Comparison of ENCODE assay signal across 27 mouse cellular contexts in genomic region chr14:22587958-22588296, GRCm38 (mm10).
DNase-seq lines count a peak whose midpoint lies in the region; ATAC-seq and TF ChIP-seq lines count a peak whose summit lies in the region.
"Had no signal": no experiment of that assay in that cellular context is flagged by ENCODE, and none has a peak within 500 bp of the region (broad histone marks: within the 10 kb centered on the region; RNA-seq: fewer than 3 reads in every experiment).

No protein-coding gene starts in this region.

- 61% methylated on average over 4 of the region's 4 CpGs for WGBS in liver, postnatal 0 days (ENCODE audit: insufficient replicate concordance)
- WGBS in liver, embryonic 12.5 days (ENCODE audit: insufficient replicate concordance), result 79% methylated on average over 4 of the region's 4 CpGs
- WGBS in heart, embryonic 10.5 days, result 89% methylated on average over 4 of the region's 4 CpGs

- H3K4me2 ChIP-seq in liver, postnatal 0 days (ENCODE audit: low read depth, low read length), result no peak overlapping the region
- H3K4me2 ChIP-seq in liver, embryonic 12.5 days, result no peak overlapping the region
- H3K4me2 ChIP-seq: embryonic facial prominence, embryonic 15.5 days; hindbrain, embryonic 12.5 days had no signal

- no peaks in the 10 kb centered on the region for H3K36me3 ChIP-seq in liver, postnatal 0 days (replicated peaks; ENCODE audit: insufficient read depth, low read length)
- no peaks in the 10 kb centered on the region for H3K36me3 ChIP-seq in liver, embryonic 12.5 days
- H3K36me3 ChIP-seq in MEL (ENCODE audit: control insufficient read depth in 1 of 2, insufficient read depth in 2 of 2, low read length in 2 of 2), result peaks cover 0 to 3% of the 10 kb centered on the region in 2 experiments
- no peaks in the 10 kb centered on the region for H3K36me3 ChIP-seq in heart, embryonic 10.5 days
- H3K36me3 ChIP-seq: embryonic facial prominence, embryonic 15.5 days; G1E; hindbrain, embryonic 12.5 days had no signal

- H3K4me3 ChIP-seq in liver, postnatal 0 days (ENCODE audit: low read depth, low read length), result no peak overlapping the region
- H3K4me3 ChIP-seq in liver, embryonic 12.5 days, result no peak overlapping the region
- H3K4me3 ChIP-seq in MEL (ENCODE audit: control insufficient read depth in 1 of 2, insufficient read depth in 1 of 2, low read depth in 2 of 2, low read length in 2 of 2), result no peak overlapping the region
- no peak overlapping the region for H3K4me3 ChIP-seq in bone marrow macrophage, adult 2 months (ENCODE audit: insufficient read depth, low read length)
- no peak overlapping the region for H3K4me3 ChIP-seq in heart, embryonic 10.5 days
- H3K4me3 ChIP-seq: embryonic facial prominence, embryonic 15.5 days; gastrocnemius, adult 2 months; hindbrain, embryonic 12.5 days had no signal

- no peaks in the 10 kb centered on the region for H3K27me3 ChIP-seq in liver, postnatal 0 days (ENCODE audit: insufficient read depth, low read length)
- no peaks in the 10 kb centered on the region; the same call in 1 of the 2 replicates for H3K27me3 ChIP-seq in liver, embryonic 12.5 days (replicated peaks)
- H3K27me3 ChIP-seq in MEL (ENCODE audit: control insufficient read depth in 1 of 2, insufficient read depth in 2 of 2, low read length in 2 of 2), result no peaks in the 10 kb centered on the region
- peaks cover 5% of the 10 kb centered on the region; the same call in 1 of the 2 replicates for H3K27me3 ChIP-seq in heart, embryonic 10.5 days (ENCODE audit: insufficient read depth, poor library complexity, severe bottlenecking)
- H3K27me3 ChIP-seq: embryonic facial prominence, embryonic 15.5 days had no signal

- no peak for DNase-seq in liver, postnatal 0 days
- DNase-seq in MEL (ENCODE audit: low read depth, low spot score), result peak; percentile 6
- DNase-seq in gonadal fat pad, adult 2 months (ENCODE audit: low read depth), result peak; percentile 78
- DNase-seq in heart, embryonic 10.5 days (ENCODE audit: low spot score), result no peak
- no peak for DNase-seq in thymus, postnatal 25 days
- DNase-seq: adrenal gland, postnatal 25 days; B cell, adult 2 months; cerebellum, adult 11 months; cerebellum, adult 8-10 months; cerebellum, postnatal 14 days; embryo, embryonic 11 days; forebrain, postnatal 0 days; gastrocnemius, adult 2 months; gastrocnemius, postnatal 25 days; heart, adult 11 months; heart, postnatal 10 days; heart, postnatal 4 days had no signal

- no peak for TF ChIP-seq RAD21 in MEL (IDR thresholded peaks at IDR 0.05; ENCODE audit: low read depth, low read length)

- H3K27ac ChIP-seq in liver, postnatal 0 days (ENCODE audit: low read depth), result no peak overlapping the region
- no peak overlapping the region for H3K27ac ChIP-seq in liver, embryonic 12.5 days
- no peak overlapping the region for H3K27ac ChIP-seq in MEL (ENCODE audit: control insufficient read depth, low read depth, low read length)
- peak overlapping the region; percentile 14 for H3K27ac ChIP-seq in bone marrow macrophage, adult 2 months (ENCODE audit: insufficient read depth, low read depth, low read length)
- H3K27ac ChIP-seq in heart, embryonic 10.5 days, result no peak overlapping the region
- H3K27ac ChIP-seq: embryonic facial prominence, embryonic 15.5 days; gastrocnemius, adult 2 months; hindbrain, embryonic 12.5 days had no signal

- H3K9ac ChIP-seq in liver, postnatal 0 days (replicated peaks), result no peak overlapping the region
- no peak overlapping the region for H3K9ac ChIP-seq in liver, embryonic 12.5 days
- no peak overlapping the region for H3K9ac ChIP-seq in MEL (ENCODE audit: control insufficient read depth, low read depth, low read length, poor library complexity, severe bottlenecking)
- H3K9ac ChIP-seq: embryonic facial prominence, embryonic 15.5 days; forebrain, postnatal 0 days; hindbrain, embryonic 12.5 days had no signal

- no peak for TF ChIP-seq CTCF in liver, postnatal 0 days (IDR thresholded peaks at IDR 0.05; ENCODE audit: low read depth)
- no peak for TF ChIP-seq CTCF in MEL (IDR thresholded peaks at IDR 0.05 in 2 of 3, conservative IDR thresholded peaks at IDR 0.05 in 1 of 3; ENCODE audit: control insufficient read depth in 1 of 3, insufficient read depth in 1 of 3, low read depth in 2 of 3, low read length in 3 of 3, poor library complexity in 1 of 3, severe bottlenecking in 1 of 3)
- TF ChIP-seq CTCF in bone marrow macrophage, adult 2 months (IDR thresholded peaks at IDR 0.05; ENCODE audit: low read depth, low read length), result no peak

- H3K9me3 ChIP-seq in liver, postnatal 0 days (ENCODE audit: low read length), result no peaks in the 10 kb centered on the region
- no peaks in the 10 kb centered on the region for H3K9me3 ChIP-seq in liver, embryonic 12.5 days (replicated peaks)
- H3K9me3 ChIP-seq in MEL (replicated peaks; ENCODE audit: insufficient read depth, low read length), result no peaks in the 10 kb centered on the region
- H3K9me3 ChIP-seq in heart, embryonic 10.5 days, result no peaks in the 10 kb centered on the region
- H3K9me3 ChIP-seq: embryonic facial prominence, embryonic 15.5 days; hindbrain, embryonic 12.5 days had no signal

- H3K79me2 ChIP-seq in MEL (ENCODE audit: control insufficient read depth, insufficient read depth, low read length, poor library complexity), result no peaks in the 10 kb centered on the region

- no peak for TF ChIP-seq EP300 in liver, postnatal 0 days (IDR thresholded peaks at IDR 0.05; ENCODE audit: low read depth)
- TF ChIP-seq EP300 in MEL (IDR thresholded peaks at IDR 0.05; ENCODE audit: low read depth in 1 of 2, low read length in 2 of 2), result no peak

- TF ChIP-seq POLR2A in MEL (IDR thresholded peaks at IDR 0.05; ENCODE audit: control insufficient read depth in 1 of 2, insufficient read depth in 1 of 2, low read depth in 1 of 2, low read length in 2 of 2, poor library complexity in 1 of 2), result no peak
- no peak for TF ChIP-seq POLR2A in bone marrow macrophage, adult 2 months (IDR thresholded peaks at IDR 0.05; ENCODE audit: borderline replicate concordance, low read depth, low read length)

- 0 out of 2 replicates have a peak, but pooled peaks cover 10% of the 10 kb centered on the region for H3K4me1 ChIP-seq in liver, postnatal 0 days (ENCODE audit: insufficient read depth)
- peaks cover 4% of the 10 kb centered on the region; the same call in 1 of the 2 replicates for H3K4me1 ChIP-seq in liver, embryonic 12.5 days
- H3K4me1 ChIP-seq in MEL (ENCODE audit: control insufficient read depth in 1 of 2, insufficient read depth in 2 of 2, low read length in 2 of 2), result peaks cover 0 to 3% of the 10 kb centered on the region in 2 experiments; a peak in 1 of 4 replicates
- peaks cover 19% of the 10 kb centered on the region for H3K4me1 ChIP-seq in bone marrow macrophage, adult 2 months (ENCODE audit: control insufficient read depth, insufficient read depth, low read length)
- peaks cover 37% of the 10 kb centered on the region for H3K4me1 ChIP-seq in heart, embryonic 10.5 days
- H3K4me1 ChIP-seq: embryonic facial prominence, embryonic 15.5 days had no signal

- ATAC-seq in liver, postnatal 0 days, result 0 out of 2 replicates have a peak, but pooled peaks have one; percentile 14
- no peak for ATAC-seq in liver, embryonic 12.5 days
- ATAC-seq: activated CD4-positive, CD25-positive, alpha-beta regulatory T cell, adult 4 months; CD4-positive, CD25-positive, alpha-beta regulatory T cell, adult 4 months; forebrain, postnatal 0 days; hindbrain, embryonic 16.5 days; inflammation-experienced regulatory T-cells, adult 6 months; intestine, postnatal 0 days had no signal

TF ChIP-seq in MEL, 35 proteins besides CTCF, POLR2A, EP300 and RAD21:
- TF ChIP-seq GATA1 (IDR thresholded peaks at IDR 0.05; ENCODE audit: low read depth, low read length) (no peak), MAX (IDR thresholded peaks at IDR 0.05; ENCODE audit: low read length) (no peak), BHLHE40 (IDR thresholded peaks at IDR 0.05; ENCODE audit: borderline replicate concordance, low read depth, low read length) (no peak), MEF2A (IDR thresholded peaks at IDR 0.05; ENCODE audit: extremely low read depth, insufficient replicate concordance, low read depth, low read length, poor library complexity, severe bottlenecking) (no peak), GABPA (IDR thresholded peaks at IDR 0.05; ENCODE audit: low read depth, low read length) (no peak), KAT2A (conservative IDR thresholded peaks at IDR 0.05; ENCODE audit: low read depth, low read length) (no peak), ETS1 (IDR thresholded peaks at IDR 0.05; ENCODE audit: low read depth, low read length) (no peak), USF1 (IDR thresholded peaks at IDR 0.05; ENCODE audit: low read depth, low read length) (no peak), NELFE (IDR thresholded peaks at IDR 0.05; ENCODE audit: low read depth, low read length) (no peak), MAZ (IDR thresholded peaks at IDR 0.05; ENCODE audit: low read depth, low read length) (no peak), CHD2 (IDR thresholded peaks at IDR 0.05; ENCODE audit: low read length) (no peak), MAFK (IDR thresholded peaks at IDR 0.05; ENCODE audit: borderline replicate concordance, low read depth, low read length) (no peak), TAL1 (IDR thresholded peaks at IDR 0.05; ENCODE audit: low read length) (no peak), SIN3A (IDR thresholded peaks at IDR 0.05; ENCODE audit: low read length) (no peak), ZC3H11A (IDR thresholded peaks at IDR 0.05; ENCODE audit: low read depth, low read length) (no peak)

Comparison
In these comparisons a context has a peak if more than half of its experiments do, and no peak if none do; other contexts are left out.
1. DNase-seq: peak in MEL (single experiment) and gonadal fat pad, adult 2 months (single experiment); none in liver, postnatal 0 days (single experiment), heart, embryonic 10.5 days (single experiment) and thymus, postnatal 25 days (single experiment).